Mouse (Mus musculus) cerebellum, adult 8-10 months (tissue): ENCODE data around the gene Tsc22d4.
"Not testable (repeated sequence)": the region's sequence is repeated elsewhere in the genome, so short reads cannot be mapped to it uniquely, and the experiment has no call there.

Source experiments
- DNase-seq: peaks from one replicate; pipeline ENCODE4 v3.0.0; 2022

Tsc22d4 gene

DNA sequence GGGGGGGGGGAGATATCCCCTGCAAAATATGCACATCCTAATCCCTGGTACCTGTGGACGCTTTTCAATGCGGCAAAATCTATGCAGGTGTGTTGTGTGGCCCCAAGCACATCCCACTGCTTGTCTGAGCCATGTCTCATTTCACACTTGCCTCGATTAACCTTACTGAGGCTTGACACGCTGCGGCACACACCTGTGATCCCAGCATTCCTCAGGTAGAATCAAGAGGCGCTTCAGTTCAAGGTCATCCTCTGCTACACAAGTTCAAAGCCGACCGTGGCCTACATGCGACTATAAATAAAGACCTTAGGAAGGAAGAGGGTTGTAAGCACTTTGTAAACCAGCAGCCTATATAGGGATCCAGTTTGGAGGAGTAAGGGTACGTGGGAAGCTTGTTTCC lies 3.5 kb upstream of the Tsc22d4 start:
- no peak for DNase-seq

DNA sequence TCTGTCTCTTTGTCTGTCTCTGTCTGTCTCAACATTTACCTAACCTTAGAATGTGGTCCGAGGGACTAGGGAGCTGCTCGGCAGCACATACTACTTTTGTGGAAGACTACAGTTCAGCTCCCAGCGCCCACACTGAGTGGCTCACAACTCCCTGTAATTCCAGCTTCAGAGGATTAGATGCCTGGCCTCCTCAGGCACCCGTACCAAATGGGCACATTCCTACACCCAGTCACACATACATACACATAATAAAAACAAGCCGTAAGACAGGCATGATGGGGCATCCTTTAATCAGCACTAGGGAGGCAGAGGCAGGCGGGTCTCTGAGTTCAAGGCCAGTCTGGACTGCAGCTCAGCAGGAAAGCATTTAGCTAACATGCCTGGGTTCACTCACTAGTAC lies 2.7 kb upstream of the Tsc22d4 start:
- no peak for DNase-seq

DNA sequence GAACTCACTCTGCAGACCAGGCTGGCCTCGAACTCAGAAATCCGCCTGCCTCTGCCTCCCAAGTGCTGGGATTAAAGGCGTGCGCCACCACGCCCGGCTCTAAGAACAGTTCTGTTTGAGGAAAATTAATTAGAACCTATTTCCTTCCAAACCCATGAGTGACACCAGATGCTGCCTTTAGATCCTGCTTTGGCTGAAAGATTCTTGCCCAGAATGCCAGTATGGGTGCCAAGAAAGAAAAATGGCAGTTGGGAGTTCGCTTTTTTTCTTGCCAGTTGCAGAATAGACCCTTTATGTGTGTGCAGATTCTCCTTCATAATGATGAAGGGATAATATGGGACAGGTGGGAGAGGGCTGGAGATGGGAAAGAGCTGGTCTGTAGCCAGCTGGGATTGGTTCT lies 1.3 kb upstream of the Tsc22d4 start:
- no peak for DNase-seq

DNA sequence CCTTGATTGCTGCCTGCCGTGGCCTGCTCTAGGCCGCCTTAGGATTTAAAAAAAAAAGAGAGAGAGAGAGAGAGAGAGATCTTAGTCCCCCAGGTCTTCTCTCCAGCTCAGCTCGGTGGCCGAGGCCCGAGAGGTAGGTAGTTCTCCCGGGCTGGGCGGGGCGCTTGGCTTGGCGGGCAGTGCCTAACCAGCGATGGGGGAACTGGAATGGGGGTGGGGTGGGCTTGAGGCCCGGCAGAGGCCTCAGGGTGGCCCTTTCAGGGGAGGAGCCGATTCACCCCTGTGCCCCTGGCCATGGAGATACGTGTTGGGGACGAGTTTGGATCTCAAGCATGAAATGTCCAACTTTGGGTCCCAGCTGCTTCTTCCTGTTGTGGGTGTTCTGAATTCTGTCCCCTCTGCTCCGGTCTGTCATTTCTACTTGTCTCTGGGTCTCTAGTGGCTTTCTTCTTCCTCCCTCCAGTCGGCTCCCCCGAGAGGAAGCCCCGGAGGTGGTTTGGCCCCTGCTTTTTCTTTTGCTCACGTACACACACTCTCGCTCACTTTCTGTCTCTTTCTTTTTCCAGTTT lies 836 bp downstream of the Tsc22d4 start:
- DNase-seq: no peak

DNA sequence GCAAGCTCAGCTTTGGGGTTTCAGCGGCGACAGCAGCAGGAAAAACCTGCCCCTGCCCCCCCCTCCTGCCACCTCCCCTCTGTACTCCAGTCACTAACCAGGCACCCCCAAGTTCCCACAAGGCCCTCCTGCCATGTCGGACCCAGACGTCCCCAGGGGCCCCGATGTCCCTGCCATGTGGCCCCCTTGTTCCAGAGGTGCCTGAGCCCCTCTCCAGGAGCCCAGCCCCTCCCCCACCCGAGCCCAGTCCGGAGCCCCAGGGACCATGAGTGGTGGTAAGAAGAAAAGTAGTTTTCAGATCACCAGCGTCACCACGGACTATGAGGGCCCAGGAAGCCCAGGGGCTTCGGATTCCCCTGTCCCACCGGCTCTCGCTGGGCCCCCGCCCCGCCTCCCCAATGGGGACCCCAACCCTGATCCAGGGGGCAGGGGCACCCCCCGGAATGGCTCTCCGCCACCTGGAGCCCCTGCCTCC lies 1.4 kb downstream of the Tsc22d4 start:
- DNase-seq: no peak

DNA sequence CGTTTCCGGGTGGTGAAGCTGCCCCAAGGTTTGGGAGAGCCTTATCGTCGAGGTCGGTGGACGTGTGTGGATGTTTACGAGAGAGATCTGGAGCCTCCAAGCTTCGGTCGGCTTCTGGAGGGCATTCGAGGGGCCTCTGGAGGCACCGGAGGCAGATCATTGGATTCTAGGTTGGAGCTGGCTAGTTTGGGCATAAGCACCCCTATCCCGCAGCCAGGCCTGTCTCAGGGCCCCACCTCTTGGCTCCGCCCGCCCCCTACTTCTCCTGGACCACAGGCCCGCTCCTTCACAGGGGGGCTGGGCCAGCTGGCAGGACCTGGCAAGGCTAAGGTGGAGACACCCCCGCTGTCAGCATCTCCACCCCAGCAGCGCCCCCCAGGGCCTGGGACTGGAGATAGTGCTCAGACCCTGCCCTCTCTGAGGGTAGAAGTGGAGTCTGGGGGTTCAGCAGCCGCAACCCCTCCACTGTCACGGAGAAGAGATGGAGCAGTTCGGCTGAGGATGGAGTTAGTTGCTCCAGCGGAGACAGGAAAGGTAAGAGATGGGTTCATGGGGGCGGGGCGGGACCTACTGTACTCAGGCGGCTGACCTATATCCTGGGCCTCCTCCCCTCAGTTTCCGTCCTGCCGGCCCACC lies 1.9 kb downstream of the Tsc22d4 start:
- DNase-seq: peak; percentile 55

DNA sequence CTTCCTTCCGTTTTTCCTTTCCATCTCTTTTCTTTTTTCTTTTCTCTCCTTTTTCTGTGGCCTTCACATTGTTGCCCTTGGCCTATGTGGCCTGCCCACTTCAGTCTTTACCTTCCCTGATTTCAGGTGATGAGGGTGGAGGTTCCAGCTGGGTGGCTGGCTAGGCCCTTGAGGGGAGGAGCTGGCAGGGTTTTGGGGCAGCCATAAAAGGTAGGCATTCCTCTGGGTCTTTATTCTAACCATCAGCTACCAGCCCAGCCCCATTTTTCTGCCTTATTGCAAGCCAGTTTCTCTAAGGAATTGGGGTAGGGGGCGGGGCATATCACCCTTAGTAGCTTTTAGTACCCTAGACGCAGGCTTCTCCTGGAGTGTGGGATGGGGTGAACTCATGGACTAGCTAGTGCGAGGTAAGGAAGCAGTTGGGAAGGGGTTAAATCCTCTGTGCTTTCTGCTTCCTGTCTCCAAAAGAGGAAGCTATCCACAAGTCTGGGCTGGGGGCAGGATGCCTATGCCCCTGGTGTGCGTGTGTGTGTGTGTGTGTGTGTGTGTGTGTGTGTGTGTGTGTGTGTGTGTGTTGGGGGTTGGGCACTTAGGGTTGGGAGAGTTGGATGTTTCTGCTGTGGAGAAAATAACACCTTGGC lies 2.7 kb downstream of the Tsc22d4 start:
- DNase-seq: no peak

DNA sequence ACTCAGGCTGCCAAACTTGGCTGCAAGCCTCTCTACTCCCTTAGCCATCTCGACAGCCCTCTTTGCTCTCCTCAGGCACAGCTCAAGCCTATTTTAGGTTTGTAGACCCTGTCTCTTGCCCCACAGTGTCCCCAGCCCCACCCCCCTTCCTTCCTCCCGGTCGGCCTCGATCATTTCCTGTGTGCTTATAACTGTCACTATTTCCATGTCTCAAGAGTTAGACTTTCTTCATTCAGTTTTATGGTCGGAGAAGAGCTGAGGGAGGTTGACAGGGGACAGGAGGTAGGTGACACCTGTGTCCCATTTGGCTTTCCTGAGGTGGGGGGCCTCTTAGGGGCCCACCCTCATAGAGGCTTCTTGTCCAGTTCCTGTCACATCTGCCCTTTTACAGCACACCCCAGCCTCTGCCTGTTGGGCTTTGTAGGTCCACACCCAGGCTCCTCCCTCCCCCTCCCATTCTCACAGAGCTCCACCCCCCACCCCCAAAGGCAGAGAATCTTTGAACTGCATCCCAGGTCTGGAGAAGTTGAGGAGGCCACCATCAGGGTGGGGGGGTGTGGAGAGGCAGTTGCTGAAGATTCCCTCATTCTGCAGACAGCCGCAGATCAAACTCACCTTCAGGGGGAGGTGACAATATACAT lies 3.8 kb downstream of the Tsc22d4 start:
- DNase-seq: no peak

DNA sequence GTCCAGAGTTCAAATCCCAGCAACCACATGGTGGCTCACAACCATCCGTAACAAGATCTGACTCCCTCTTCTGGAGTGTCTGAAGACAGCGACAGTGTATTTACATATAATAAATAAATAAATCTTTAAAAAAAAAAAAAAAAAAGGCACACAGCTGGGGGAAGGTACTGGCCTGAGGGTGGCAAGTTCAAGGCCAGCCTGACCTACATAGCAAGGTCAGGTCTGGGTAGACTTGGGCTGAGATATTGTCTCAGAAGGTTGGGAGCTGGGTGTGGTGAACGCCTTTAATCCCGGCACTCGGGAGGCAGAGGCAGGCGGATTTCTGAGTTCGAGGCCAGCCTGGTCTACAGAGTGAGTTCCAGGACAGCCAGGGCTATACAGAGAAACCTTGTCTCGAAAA lies 4.7 kb downstream of the Tsc22d4 start:
- not testable (repeated sequence) for DNase-seq

DNA sequence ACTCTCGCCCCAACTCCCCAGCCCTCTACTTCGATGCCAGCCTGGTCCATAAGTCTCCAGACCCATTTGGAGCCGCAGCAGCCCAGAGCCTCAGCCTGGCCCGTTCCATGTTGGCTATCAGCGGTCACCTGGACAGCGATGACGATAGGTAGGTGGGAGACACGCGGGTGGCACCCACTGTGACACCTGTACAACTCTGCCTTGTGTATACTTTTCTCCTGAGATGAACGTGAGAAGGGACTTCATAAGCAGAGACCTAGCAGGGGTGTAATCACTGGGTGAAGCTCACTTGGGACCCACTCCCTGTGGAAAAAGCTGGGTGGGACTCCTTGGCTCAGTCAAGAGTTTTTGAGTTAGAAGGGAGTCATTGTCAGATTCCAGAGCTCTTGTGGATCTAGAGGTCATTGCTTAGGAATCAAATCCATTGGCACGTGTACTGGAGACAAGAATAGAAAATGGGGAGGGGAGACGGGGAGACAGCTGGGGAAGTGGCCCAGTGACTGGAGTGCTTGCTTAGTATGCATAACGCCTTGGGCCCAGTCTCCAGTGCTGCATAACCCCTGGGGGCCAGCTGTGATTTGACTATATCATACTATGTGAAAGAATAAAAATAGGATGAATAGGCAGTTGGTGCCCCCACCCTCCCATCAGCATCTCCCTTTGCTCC lies 5.8 kb downstream of the Tsc22d4 start:
- DNase-seq: no peak

DNA sequence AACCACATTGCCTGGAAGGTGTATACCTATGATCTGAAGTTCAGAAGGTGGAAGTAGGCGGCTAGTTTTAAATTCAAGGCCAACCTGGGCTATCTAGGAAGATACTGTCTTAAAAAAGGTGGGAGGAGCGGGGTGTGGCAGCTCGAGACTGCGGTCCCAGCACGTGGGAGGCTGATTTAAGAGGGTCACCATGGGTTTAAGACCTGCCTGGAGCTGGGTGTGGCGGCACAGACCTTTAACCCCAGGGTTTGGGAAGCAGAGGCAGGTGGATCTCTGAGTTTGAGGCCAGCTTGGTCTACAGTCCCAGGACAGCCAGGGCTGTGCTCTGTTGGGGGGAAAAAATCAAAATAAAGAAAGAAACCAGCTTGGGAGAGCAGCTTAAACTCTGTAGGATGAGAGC lies 6.5 kb downstream of the Tsc22d4 start:
- no peak for DNase-seq

DNA sequence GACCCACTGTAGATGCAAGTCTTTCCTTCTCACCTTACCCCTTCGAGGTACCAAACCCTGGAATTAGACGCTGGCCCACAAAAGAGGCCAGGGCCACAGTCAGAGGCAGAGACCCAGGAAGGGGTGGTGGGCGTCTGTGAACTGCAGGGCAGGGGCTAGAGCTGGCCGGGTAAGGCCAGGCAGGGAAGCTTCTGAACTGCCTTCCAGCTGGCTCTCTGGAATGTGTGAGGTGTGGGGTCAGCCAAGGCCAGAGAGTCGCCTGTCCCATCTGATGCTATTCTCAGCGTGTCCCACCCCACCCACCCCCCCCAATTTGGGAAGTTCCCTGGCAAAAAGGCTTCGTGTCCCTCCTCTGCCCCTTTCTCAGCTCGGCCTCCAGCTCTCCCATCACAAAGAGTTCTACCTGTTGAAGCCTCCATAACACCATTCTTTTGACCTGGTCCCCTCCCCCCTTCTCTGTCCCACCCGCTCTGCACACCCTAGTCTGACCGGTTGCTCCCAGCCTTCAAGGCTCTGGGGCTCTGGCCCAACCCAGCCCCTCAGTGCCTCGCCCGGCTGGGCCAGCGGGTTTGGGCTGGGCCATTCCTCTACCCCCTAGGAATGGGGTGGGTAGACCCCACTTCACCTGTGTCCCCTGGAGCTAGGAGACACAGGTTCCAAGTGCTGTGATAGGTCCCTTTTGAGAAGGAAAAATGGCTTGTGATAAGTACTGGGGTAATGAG lies 7.7 kb downstream of the Tsc22d4 start:
- no peak for DNase-seq

DNA sequence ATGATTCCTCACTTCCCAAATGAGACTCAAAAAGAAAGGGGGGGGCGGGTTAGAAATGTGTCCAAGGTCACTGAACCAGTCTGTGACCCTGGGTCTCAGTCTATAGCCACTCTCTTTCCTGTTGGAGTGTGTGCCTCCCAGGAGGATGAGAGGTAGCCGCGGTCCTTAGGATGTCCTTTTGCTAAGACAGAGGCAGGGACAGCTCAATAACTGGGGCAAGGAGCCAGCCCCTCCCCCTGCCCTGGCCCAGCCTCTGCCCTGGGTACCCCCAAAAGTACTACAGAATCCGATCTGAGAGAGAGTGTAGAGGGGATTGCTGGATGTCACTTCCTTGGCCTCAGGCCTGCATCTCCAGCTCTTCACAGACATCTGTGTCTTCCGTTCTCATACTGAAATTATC lies 9.9 kb downstream of the Tsc22d4 start:
- no peak for DNase-seq

DNA sequence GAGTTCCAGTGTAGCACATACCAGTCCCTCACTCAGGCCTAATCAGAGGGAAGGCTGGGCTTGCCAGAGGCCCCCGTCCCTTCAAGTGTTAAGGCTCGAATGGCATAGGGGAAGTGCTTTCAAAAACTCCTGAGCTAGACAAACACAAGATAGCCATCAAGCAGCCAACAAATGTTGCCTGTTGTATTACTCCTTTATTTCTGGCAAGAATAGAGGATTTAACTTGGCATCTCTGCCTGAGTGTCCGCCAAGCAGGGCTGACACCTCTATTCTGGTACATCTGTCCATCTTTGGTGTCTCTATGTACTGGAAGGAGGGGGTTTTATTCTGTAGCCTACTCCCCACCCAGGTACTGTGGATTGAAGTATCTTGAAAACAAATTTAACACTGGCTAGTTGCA lies 10.6 kb downstream of the Tsc22d4 start:
- DNase-seq: no peak

DNA sequence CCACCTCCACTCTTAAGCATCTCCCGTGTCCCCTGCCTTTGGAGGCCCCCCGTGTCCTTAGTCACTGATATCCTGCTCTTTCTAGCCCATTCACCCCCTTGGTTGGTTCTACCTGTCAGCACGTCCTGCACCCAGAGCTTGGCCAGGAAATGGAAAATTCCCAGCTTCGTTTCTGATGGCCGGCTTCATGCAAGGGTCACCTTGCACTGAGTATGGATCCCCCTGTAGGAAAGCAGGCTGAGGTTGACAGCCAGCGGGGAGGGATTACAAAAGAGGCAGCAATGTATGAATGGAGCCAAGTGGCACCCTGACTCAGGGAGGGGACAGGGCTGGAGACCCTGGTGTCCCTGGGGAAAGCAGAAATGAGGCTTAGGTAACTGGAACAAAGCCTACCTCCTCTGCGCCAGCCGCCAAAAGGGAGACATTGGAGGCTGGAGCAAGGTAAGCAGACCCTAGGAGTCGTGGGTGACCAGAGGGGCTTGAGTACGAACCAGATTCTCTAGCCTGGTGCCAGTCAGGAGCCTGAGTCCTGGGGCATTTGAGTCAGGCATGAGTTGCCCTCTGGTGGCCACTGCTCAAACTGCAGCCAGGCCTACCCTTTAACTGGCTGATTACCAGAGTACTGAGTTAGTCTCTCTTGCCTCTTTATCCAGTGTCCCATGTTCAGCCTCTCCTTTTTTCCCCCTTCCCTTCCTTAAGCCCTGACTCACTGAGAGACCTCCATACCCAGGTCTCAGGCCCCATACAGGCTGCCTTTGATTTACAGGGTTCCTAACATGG lies 11.5 kb downstream of the Tsc22d4 start:
- DNase-seq: peak; percentile 89

DNA sequence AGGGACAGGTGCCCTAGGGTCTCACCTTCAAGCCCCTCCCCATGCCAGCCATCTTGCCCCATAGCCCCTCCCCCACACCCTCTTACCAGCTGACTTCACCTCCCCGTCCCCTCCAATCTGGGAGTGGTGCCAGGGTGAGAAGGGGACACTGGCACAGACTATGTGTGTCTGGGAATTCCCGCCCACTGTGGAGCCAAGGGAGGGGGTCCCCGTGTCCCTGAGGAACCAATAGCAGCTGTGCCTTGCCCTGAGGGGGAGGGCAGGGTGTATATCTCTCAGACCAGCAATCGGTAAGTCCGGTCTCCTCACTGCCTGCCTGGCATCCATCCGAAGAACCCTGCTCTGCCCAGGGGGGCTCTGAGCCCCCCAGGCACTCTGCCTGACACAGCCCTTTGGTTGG lies 12.4 kb downstream of the Tsc22d4 start:
- peak; percentile 55 for DNase-seq

DNA sequence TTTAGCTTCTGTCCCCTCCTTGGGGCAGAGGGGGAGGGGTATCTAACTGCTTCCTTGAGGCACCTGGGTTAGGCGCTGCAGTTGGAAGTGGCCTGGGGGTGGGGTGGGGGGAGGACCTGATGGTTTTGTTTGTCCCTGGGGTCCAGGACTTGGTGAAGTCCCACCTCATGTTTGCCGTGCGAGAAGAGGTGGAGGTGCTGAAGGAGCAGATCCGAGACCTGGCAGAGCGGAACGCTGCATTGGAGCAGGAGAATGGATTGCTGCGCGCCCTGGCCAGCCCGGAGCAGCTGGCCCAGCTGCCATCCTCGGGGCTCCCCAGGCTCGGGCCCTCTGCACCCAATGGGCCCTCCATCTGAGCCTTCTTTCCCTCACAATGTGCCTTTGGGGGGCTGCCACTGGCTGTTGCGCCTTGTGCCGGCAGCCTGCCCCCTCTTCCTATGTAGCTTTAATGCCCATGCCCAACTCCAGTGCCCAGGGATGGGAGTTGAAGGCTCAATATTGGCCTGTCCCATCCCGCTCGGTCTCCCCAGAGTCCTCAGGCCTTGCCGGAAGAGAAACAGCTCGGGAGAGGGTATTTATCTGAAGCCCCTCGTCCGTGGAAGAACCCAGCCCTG lies 13.5 kb downstream of the Tsc22d4 start:
- DNase-seq: no peak

DNA sequence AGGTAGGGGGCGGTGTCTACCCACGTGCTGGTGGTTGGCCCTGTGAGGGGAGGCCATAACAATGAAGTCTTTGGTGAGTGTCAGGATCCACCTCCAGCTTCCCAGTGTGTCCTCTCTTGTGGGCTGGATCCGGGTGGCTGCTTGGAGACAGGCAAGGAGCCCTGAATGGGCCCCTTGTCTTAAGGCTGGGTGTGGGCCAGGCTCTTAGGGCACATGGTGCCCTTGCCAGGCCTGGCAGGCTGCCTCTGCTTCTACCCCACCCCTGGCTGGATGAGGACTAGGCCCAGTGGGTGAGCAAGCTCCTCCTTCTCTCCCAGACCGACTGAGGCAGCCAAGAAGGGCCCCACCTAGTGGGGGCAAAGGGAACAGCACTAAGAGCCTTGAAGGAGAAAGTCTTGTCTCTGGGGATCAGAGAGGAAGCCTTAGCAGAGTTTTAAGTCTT lies 14.5 kb downstream of the Tsc22d4 start:
- peak; percentile 86 for DNase-seq

DNA sequence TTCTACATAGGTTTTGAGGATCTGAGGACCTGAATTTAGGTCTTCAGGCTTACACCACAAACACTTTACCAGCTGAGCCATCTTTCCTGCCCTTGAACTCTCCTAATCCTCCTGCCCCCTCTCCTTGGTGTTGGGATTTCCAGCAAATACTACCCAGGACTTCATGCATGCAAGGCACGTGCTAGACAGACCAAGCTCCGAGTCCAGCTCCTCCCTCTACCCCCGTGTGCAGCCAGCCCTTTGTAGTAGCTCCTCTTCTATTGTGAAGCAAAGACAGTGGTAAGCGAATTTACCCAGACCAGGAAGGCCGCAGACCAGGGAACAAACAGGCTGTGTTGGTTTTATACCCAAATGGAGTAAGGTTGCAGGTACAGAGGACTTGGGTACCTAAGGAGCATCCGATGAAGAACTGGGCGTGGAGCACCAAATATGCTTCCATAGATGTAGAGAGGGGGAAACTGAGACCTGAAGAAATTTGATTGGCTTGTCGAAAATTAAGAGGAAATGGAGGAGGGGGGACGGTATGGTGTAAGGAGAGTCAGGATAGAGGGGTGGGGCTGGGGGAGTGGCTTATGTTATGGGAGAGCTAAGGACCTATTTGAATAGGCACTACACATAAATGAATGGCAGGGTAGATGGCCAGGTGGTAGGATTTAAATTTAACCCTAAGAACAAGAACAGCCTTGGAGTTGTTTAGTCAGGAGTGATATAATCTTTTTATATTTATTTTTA lies 19.2 kb downstream of the Tsc22d4 start:
- DNase-seq: no peak

DNA sequence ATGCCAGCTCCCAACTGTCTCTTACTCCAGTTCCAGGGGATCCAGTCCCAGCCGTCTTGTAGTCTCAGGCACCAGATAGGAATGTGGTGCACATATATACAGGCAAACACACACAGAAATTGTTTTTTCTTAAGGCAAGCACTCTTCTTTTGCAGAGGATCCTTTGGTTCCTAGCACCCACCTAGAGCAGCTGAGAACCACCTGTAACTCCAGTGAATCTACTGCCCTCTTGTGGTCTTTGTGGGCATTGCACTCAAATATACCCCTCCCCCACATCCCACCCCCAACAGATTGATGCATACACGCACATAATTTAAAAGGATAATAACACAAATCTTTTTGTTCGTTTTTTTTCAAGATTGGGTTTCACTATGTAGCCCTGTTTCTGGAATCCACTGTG lies 20.7 kb downstream of the Tsc22d4 start:
- DNase-seq: no peak

DNA sequence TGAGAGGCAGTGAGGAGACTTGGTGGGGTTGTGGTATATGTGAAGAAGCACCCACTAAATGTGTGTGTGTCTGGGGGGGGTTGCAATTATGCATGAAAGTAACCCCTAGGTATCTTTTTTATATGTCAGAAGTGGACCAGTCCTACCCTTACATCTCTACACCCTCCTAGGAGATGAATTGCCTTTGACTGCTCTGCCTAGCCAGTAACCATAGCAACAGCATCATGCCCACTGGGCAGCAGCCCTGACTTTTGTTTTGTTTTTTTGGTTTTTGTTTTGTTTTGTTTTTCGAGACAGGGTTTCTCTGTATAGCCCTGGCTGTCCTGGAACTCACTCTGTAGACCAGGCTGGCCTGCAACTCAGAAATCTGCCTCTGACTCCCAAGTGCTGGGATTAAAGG lies 22.9 kb downstream of the Tsc22d4 start:
- no peak for DNase-seq
